Mouse (Mus musculus): ENCODE data around the gene Galnt6.

The Galnt6 gene

GRCm38 (mm10) chr15:100683041-100683440 lies 46.1 kb downstream of the Galnt6 start:
- in situ Hi-C loops (cut with MboI): no loop called here

DNA sequence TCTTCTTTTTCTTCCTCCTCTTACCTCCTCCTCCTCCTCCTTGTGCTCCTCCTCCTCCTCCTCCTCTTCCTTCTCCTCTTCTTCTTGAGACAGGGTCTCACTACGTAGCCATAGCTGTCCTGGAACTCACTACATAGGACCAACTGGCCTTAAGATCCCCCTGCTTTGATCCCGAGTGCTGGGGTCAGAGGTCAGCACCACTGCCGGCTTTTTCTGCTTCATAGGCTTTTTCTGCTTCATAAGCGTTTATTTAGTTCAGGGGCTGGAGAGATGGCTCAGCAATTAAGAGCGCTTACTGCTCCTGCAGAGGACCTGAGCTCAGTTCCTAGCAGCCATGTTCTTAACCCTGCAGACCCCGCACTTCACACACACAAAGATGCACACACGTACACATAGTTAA lies 47.4 kb downstream of the Galnt6 start:
- in situ Hi-C loops (cut with MboI): no loop called here

DNA sequence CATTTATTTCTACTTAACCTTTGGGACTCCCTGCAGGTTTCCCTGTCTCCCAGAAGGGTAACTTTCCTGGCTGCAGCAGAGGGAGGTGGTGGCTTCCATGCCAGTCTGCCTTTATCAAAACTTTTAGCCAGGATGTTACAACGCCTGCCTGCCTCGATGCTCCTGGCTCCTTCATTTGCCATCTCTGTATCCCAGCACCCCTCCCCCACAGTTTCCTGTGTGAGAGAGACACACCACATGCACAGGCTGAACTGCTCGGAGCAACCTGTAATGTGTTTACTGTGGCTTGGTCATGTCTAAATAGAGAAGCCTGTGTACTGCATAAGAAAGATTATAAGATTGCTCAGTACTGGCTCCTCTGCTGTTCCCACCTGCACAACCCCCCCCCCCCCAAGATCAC lies 48.8 kb downstream of the Galnt6 start:
- in situ Hi-C loops (cut with MboI): no loop called here

DNA sequence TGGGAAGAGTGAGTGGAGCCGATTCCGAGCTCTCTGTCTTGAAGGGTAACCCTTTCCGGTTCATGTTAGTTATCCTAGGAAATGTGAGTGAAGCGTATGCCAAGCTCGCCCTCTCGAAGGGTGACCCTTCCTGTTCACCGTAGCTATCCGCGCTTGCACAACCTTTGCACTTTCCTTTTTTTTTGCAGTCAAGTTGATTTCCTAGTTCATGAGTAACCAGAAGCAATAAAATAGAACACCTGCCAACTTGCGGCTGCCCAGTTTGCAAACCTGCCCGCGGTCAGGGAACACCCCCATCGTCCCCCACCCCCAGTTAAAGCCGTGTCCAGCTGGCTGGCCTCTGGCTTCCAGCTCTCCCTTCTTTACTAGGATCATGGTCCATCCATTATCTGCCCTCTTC lies 50.2 kb downstream of the Galnt6 start:
- in situ Hi-C loops (cut with MboI): loop anchor here (10.0 kb wide), 1 partner anchor 144 kb away; no protein-coding TSS in a partner anchor

- in situ Hi-C loops (cut with MboI): loop anchor here (10.0 kb wide), 1 partner anchor 144 kb away; no protein-coding TSS in a partner anchor
Observed at GRCm38 (mm10) chr15:100678581-100678980, 50.6 kb downstream of the Galnt6 start.

DNA sequence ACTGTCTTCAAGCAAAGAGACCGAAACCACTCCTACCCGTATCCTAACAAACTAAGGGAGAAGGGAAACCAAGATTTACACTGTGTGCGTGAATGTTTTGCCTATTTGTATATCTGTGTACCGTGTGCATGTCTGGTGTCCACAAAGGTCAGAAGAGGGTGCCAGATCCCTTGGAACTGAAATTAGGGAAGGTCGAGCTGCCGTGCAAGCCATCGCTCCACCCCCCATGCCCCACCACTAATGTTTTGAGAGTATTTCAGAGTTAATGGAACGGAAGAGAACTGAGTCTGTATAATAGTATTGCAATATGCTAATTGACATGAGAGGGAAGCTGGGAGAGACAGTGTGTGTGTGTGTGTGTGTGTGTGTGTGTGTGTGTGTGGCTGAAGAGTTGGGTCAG lies 51.5 kb downstream of the Galnt6 start:
- in situ Hi-C loops (cut with MboI): loop anchor here (10.0 kb wide), 1 partner anchor 143 kb away; no protein-coding TSS in a partner anchor

DNA sequence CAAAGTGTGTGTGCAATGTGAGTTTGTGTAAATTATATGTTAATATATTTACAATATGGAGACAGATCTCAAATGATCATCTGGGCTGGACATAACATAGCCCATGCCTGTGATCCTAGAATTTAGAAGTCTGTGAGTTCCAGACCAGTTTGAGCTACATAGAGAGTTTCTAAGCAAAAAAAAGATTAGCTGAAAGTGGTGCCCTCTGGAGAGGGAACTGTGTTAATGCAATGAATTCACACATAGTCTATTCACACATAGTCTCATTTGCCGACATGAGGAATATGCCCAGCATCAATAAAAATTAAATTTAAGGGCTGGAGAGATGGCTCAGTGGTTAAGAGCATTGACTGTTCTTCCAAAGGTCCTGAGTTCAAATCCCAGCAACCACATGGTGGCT lies 52.7 kb downstream of the Galnt6 start:
- in situ Hi-C loops (cut with MboI): loop anchor here (10.0 kb wide), 1 partner anchor 142 kb away; no protein-coding TSS in a partner anchor

DNA sequence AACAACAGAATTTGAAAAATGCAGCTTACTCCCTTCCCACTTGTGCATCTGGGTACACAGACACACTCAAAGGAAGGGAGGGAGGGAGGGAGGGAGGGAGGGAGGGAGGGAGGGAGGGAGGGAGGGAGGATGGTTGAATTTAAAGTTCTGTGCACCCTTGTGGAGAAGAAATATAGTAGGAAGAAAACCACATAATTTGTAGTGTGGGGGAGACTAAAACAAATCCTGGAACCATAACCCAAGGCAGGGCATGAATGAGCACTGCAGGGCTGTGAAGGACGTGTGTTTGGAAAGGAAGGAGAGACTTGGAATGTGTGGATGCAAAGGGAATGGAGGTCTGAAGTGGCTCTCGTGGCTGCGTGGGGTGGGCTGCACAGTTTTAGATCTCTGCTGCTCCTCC lies 53.7 kb downstream of the Galnt6 start:
- in situ Hi-C loops (cut with MboI): loop anchor here (10.0 kb wide), 1 partner anchor 141 kb away; no protein-coding TSS in a partner anchor

- in situ Hi-C loops (cut with MboI): loop anchor here (10.0 kb wide), 1 partner anchor 140 kb away; no protein-coding TSS in a partner anchor
Observed at GRCm38 (mm10) chr15:100674566-100674965, 54.6 kb downstream of the Galnt6 start.

GRCm38 (mm10) chr15:100673585-100674391 lies 55.4 kb downstream of the Galnt6 start:
- in situ Hi-C loops (cut with MboI): loop anchor here (10.0 kb wide), 1 partner anchor 139 kb away; no protein-coding TSS in a partner anchor

DNA sequence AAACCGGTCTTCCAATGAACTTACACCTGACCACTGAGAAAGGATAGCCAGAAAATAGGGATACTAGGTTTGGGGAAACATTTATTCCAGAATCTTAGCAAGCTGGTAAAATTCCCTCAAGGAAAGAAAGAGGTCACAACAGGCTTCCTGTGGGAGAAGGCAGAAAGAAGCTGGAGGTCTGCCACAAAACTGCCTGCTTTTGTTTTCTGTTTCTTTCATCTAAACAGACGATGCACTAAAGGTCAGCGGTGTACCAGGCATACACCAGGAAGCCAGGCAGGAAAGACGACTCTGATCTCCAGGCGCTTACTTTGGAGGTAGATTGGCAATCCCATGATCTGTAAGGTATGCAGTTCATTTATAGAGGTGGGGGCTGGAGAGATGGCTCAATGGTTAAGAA lies 58.3 kb downstream of the Galnt6 start:
- in situ Hi-C loops (cut with MboI): loop anchor here (10.0 kb wide), 1 partner anchor 136 kb away; no protein-coding TSS in a partner anchor

- in situ Hi-C loops (cut with MboI): loop anchor here (10.0 kb wide), 1 partner anchor 135 kb away; no protein-coding TSS in a partner anchor
Observed at GRCm38 (mm10) chr15:100670004-100670403, 59.2 kb downstream of the Galnt6 start.

- in situ Hi-C loops (cut with MboI): no loop called here
Observed at GRCm38 (mm10) chr15:100669337-100669736, 59.8 kb downstream of the Galnt6 start, which contains the start of gene Bin2. Gene Bin2 (minus strand): TSS chr15:100669553.

DNA sequence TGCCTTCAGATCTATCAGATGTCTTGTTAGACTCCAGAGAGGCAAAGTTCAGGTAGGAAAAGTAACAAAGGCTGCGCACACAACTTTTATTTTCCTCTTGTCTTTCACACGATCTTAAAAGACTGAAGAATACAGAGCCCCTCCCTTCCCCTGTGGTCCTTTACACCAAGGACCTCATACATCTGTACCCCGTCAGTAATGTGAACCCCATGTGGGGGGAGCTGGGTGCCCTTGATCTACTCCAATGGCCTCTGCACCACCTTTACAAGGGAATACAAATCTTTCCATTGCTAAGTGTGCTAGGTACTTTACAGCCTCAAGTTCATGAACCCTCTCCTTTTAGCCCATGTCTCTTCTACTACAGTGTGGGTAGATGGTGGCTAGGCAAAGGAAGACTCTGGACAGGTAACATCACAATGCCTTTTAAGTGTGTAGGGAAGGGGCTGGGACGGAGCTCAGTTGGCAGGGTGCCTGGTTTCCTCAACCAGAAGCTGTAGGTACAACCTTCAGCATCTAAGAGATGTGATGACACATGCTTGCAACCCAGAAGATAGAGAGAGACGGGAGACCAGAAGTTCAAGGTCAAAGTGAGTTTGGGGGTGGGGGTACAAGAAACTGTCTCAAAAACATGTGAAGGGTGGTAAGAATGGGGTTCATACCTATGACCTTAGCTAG lies 61.2 kb downstream of the Galnt6 start:
- in situ Hi-C loops (cut with MboI): no loop called here

GRCm38 (mm10) chr15:100667420-100667819 lies 61.8 kb downstream of the Galnt6 start:
- in situ Hi-C loops (cut with MboI): no loop called here

- in situ Hi-C loops (cut with MboI): no loop called here
Observed at GRCm38 (mm10) chr15:100666851-100667250, 62.3 kb downstream of the Galnt6 start.

DNA sequence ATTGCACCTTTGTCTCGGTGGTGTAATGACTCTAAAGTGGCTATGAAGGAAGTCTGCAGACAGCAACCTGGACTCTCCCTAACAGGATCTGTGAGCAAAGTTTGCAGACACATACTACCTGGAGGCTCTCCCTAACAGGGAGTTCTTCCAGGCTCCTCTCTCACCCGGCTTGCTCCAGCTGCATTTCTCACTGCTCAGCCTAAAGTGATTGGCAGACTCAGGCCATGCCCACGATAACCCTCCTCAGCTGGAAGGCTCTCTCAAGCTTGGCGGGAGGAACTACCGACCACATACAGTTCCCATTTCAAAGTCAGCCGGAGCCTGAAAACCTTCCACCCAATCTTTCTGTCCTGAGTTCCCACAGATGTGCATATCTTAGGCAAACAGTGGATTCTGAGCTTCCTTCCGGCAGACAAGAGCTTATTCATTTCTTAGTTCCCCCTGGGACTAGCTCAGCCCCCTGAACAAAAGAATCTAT lies 62.9 kb downstream of the Galnt6 start:
- in situ Hi-C loops (cut with MboI): no loop called here

GRCm38 (mm10) chr15:100665411-100666218 lies 63.6 kb downstream of the Galnt6 start:
- in situ Hi-C loops (cut with MboI): no loop called here

GRCm38 (mm10) chr15:100664813-100665274 lies 64.3 kb downstream of the Galnt6 start:
- in situ Hi-C loops (cut with MboI): no loop called here

- in situ Hi-C loops (cut with MboI): no loop called here
Observed at GRCm38 (mm10) chr15:100660805-100661204, 68.4 kb downstream of the Galnt6 start.

- in situ Hi-C loops (cut with MboI): no loop called here
Observed at GRCm38 (mm10) chr15:100660306-100660705, 68.9 kb downstream of the Galnt6 start.

Data from mature B cell (primary cell).